Mouse (Mus musculus): ENCODE measurements around the gene Elovl5.

- TF ChIP-seq CTCF (IDR thresholded peaks at IDR 0.05; ENCODE audit: low read depth, low read length) (no peak), POLR2AphosphoS5 (IDR thresholded peaks at IDR 0.05; ENCODE audit: insufficient replicate concordance, low read depth, low read length) (no peak), GATA1 (IDR thresholded peaks at IDR 0.05; ENCODE audit: borderline replicate concordance, low read length) (no peak)
Observed at GRCm38 (mm10) chr9:77964084-77964483, 46.9 kb downstream of the Elovl5 start.
